Mouse (Mus musculus): ENCODE results near the gene Otud4. TPM values are rescaled to one million over a fixed set of nuclear protein-coding genes. Genes with fewer than 3 reads are reported as not detected.
"Not testable (repeated sequence)": the region's sequence is repeated elsewhere in the genome, so short reads cannot be mapped to it uniquely, and the experiment has no call there.

Gene Otud4
- polyA plus RNA-seq, 1 experiment, result 14.0 TPM

GRCm38 (mm10) chr8:79638001-79638706 lies 1.3 kb upstream of the Otud4 start:
- DNase-seq, result peak; percentile 36
- WGBS, result 2% methylated on average over 11 of the region's 11 CpGs
- H3K36me3 ChIP-seq (ENCODE audit: control insufficient read depth, insufficient read depth, low read length), result no peaks in the 10 kb centered on the region
- peaks cover 13% of the 10 kb centered on the region for H3K4me1 ChIP-seq (ENCODE audit: control insufficient read depth, insufficient read depth, low read length)
- H3K27me3 ChIP-seq (replicated peaks; ENCODE audit: control insufficient read depth, insufficient read depth, low read length), result no peaks in the 10 kb centered on the region; the same call in 1 of the 2 replicates
- TF ChIP-seq POLR2A (IDR thresholded peaks at IDR 0.05; ENCODE audit: low read depth, low read length), result no peak
- TF ChIP-seq CTCF (conservative IDR thresholded peaks at IDR 0.05; ENCODE audit: insufficient read depth, insufficient read length, low read depth, low read length), result no peak
- peak overlapping the region; percentile 70 for H3K4me3 ChIP-seq (ENCODE audit: insufficient read depth, low read depth, low read length)
- H3K27ac ChIP-seq (ENCODE audit: insufficient read depth, low read depth, low read length), result peak overlapping the region; percentile 82; the same call in 1 of the 2 replicates

- TF ChIP-seq CTCF (conservative IDR thresholded peaks at IDR 0.05; ENCODE audit: insufficient read depth, insufficient read length, low read depth, low read length), result no peak
- peak; percentile 47 for TF ChIP-seq POLR2A (IDR thresholded peaks at IDR 0.05; ENCODE audit: low read depth, low read length)
- H3K27me3 ChIP-seq (replicated peaks; ENCODE audit: control insufficient read depth, insufficient read depth, low read length), result no peaks in the 10 kb centered on the region
- H3K27ac ChIP-seq (ENCODE audit: insufficient read depth, low read depth, low read length), result peak overlapping the region; percentile 88
- H3K36me3 ChIP-seq (ENCODE audit: control insufficient read depth, insufficient read depth, low read length), result no peaks in the 10 kb centered on the region; the same call in 1 of the 2 replicates
- peaks cover 13% of the 10 kb centered on the region for H3K4me1 ChIP-seq (ENCODE audit: control insufficient read depth, insufficient read depth, low read length)
- under 1% methylated on average over 77 of the region's 77 CpGs for WGBS
- H3K4me3 ChIP-seq (ENCODE audit: insufficient read depth, low read depth, low read length), result peak overlapping the region; percentile 84
- DNase-seq, result peak; percentile 99
Measured at GRCm38 (mm10) chr8:79638707-79639549, 490 bp upstream of the Otud4 start.

- no peak overlapping the region for H3K27ac ChIP-seq (ENCODE audit: insufficient read depth, low read depth, low read length)
- H3K4me3 ChIP-seq (ENCODE audit: insufficient read depth, low read depth, low read length), result no peak overlapping the region
- 30% methylated on average over 1 of the region's 1 CpGs for WGBS
- no peaks in the 10 kb centered on the region for H3K27me3 ChIP-seq (replicated peaks; ENCODE audit: control insufficient read depth, insufficient read depth, low read length)
- DNase-seq, result no peak
- H3K36me3 ChIP-seq (ENCODE audit: control insufficient read depth, insufficient read depth, low read length), result peaks cover 3% of the 10 kb centered on the region
- H3K4me1 ChIP-seq (ENCODE audit: control insufficient read depth, insufficient read depth, low read length), result peaks cover 13% of the 10 kb centered on the region
- TF ChIP-seq CTCF (conservative IDR thresholded peaks at IDR 0.05; ENCODE audit: insufficient read depth, insufficient read length, low read depth, low read length), result no peak
- TF ChIP-seq POLR2A (IDR thresholded peaks at IDR 0.05; ENCODE audit: low read depth, low read length), result no peak
Measured at GRCm38 (mm10) chr8:79641119-79641518, 1.7 kb downstream of the Otud4 start.

GRCm38 (mm10) chr8:79649569-79649968 lies 10.2 kb downstream of the Otud4 start:
- TF ChIP-seq CTCF (conservative IDR thresholded peaks at IDR 0.05; ENCODE audit: insufficient read depth, insufficient read length, low read depth, low read length) (no peak), POLR2A (IDR thresholded peaks at IDR 0.05; ENCODE audit: low read depth, low read length) (no peak)
- no peaks in the 10 kb centered on the region for H3K27me3 ChIP-seq (replicated peaks; ENCODE audit: control insufficient read depth, insufficient read depth, low read length)
- WGBS, result 94% methylated on average over 4 of the region's 4 CpGs
- 0 out of 2 replicates have a peak, but pooled peaks cover under 1% of the 10 kb centered on the region for H3K4me1 ChIP-seq (ENCODE audit: control insufficient read depth, insufficient read depth, low read length)
- DNase-seq, result no peak
- H3K27ac ChIP-seq (ENCODE audit: insufficient read depth, low read depth, low read length), result no peak overlapping the region
- H3K36me3 ChIP-seq (ENCODE audit: control insufficient read depth, insufficient read depth, low read length), result peaks cover 3% of the 10 kb centered on the region; the same call in 1 of the 2 replicates
- no peak overlapping the region for H3K4me3 ChIP-seq (ENCODE audit: insufficient read depth, low read depth, low read length)

GRCm38 (mm10) chr8:79650158-79650814 lies 10.9 kb downstream of the Otud4 start:
- TF ChIP-seq CTCF (conservative IDR thresholded peaks at IDR 0.05; ENCODE audit: insufficient read depth, insufficient read length, low read depth, low read length) (0 out of 2 replicates have a peak, but pooled peaks have one; percentile 6), POLR2A (IDR thresholded peaks at IDR 0.05; ENCODE audit: low read depth, low read length) (no peak)
- H3K4me3 ChIP-seq (ENCODE audit: insufficient read depth, low read depth, low read length), result no peak overlapping the region
- H3K27ac ChIP-seq (ENCODE audit: insufficient read depth, low read depth, low read length), result no peak overlapping the region
- 75% methylated on average over 1 of the region's 1 CpGs for WGBS
- no peaks in the 10 kb centered on the region for H3K27me3 ChIP-seq (replicated peaks; ENCODE audit: control insufficient read depth, insufficient read depth, low read length)
- peaks cover 3% of the 10 kb centered on the region; the same call in 1 of the 2 replicates for H3K4me1 ChIP-seq (ENCODE audit: control insufficient read depth, insufficient read depth, low read length)
- peak; percentile 24 for DNase-seq
- H3K36me3 ChIP-seq (ENCODE audit: control insufficient read depth, insufficient read depth, low read length), result peaks cover 3% of the 10 kb centered on the region; the same call in 1 of the 2 replicates

GRCm38 (mm10) chr8:79653736-79654135 lies 14.3 kb downstream of the Otud4 start:
- peak; percentile 22 for DNase-seq
- TF ChIP-seq CTCF (conservative IDR thresholded peaks at IDR 0.05; ENCODE audit: insufficient read depth, insufficient read length, low read depth, low read length), result no peak
- TF ChIP-seq POLR2A (IDR thresholded peaks at IDR 0.05; ENCODE audit: low read depth, low read length), result no peak
- WGBS, result 40% methylated on average over 4 of the region's 4 CpGs

GRCm38 (mm10) chr8:79658715-79659114 lies 19.3 kb downstream of the Otud4 start:
- H3K27ac ChIP-seq (ENCODE audit: insufficient read depth, low read depth, low read length); H3K4me3 ChIP-seq (ENCODE audit: insufficient read depth, low read depth, low read length); H3K36me3 ChIP-seq (ENCODE audit: control insufficient read depth, insufficient read depth, low read length); H3K4me1 ChIP-seq (ENCODE audit: control insufficient read depth, insufficient read depth, low read length); H3K27me3 ChIP-seq (replicated peaks; ENCODE audit: control insufficient read depth, insufficient read depth, low read length); DNase-seq: not testable (repeated sequence)
- WGBS, result 76% methylated on average over 4 of the region's 4 CpGs

More at GRCm38 (mm10) chr8:79653736-79654135, 14.3 kb downstream of the Otud4 start:
- Histone ChIP-seq H3K4me1 (ENCODE audit: control insufficient read depth, insufficient read depth, low read length) (peaks cover 3% of the 10 kb centered on the region; the same call in 1 of the 2 replicates), H3K4me3 (ENCODE audit: insufficient read depth, low read depth, low read length) (no peak overlapping the region), H3K27ac (ENCODE audit: insufficient read depth, low read depth, low read length) (no peak overlapping the region), H3K27me3 (replicated peaks; ENCODE audit: control insufficient read depth, insufficient read depth, low read length) (no peaks in the 10 kb centered on the region), H3K36me3 (ENCODE audit: control insufficient read depth, insufficient read depth, low read length) (peaks cover 2% of the 10 kb centered on the region; the same call in 1 of the 2 replicates)

Data from kidney, adult 2 months (tissue).